Mouse (Mus musculus) lung, adult 2 months (tissue): Measurements from ENCODE around the gene Dmpk.

Experiments
- CTCF ChIP-seq: fragments of 200-500 bp; IDR thresholded peaks from 2 replicates; pipeline ENCODE4 v1.5.1; 2011; ENCODE audit warnings: mild to moderate bottlenecking, low read length, control low read depth; ENCODE audit not compliant: insufficient read depth
- POLR2A ChIP-seq: fragments of 200-500 bp; IDR thresholded peaks from 2 replicates; pipeline ENCODE4 v1.6.1; 2011; ENCODE audit warnings: low read depth, mild to moderate bottlenecking, control low read depth, low read length, borderline replicate concordance; ENCODE audit errors: extremely low read depth

GRCm38 (mm10) chr7:19107436-19107835 lies 23.8 kb downstream of the Dmpk start:
- TF ChIP-seq CTCF (no peak), POLR2A (no peak)
